Mouse (Mus musculus) frontal cortex, postnatal 36 days (tissue): ENCODE measurements around the gene Gimap9.
"Not testable (repeated sequence)": the region's sequence is repeated elsewhere in the genome, so short reads cannot be mapped to it uniquely, and the experiment has no call there.

Source experiments
- DNase-seq, 2 experiments: peaks; one replicate each; pipeline ENCODE4 v3.0.0; 2022; ENCODE audit warnings: low spot score in 2 of 2

Gimap9 gene

GRCm38 (mm10) chr6:48664750-48665149, 11.2 kb upstream of the Gimap9 start:
- DNase-seq = no peak

- DNase-seq = no peak
Measured at GRCm38 (mm10) chr6:48665471-48665870, 10.5 kb upstream of the Gimap9 start.

GRCm38 (mm10) chr6:48666159-48666586, 9.8 kb upstream of the Gimap9 start:
- no peak for DNase-seq

GRCm38 (mm10) chr6:48668022-48668421, 7.9 kb upstream of the Gimap9 start:
- no peak for DNase-seq

GRCm38 (mm10) chr6:48669446-48669969, 6.4 kb upstream of the Gimap9 start:
- no peak for DNase-seq

GRCm38 (mm10) chr6:48674291-48675058, 1.5 kb upstream of the Gimap9 start:
- no peak for DNase-seq

- no peak for DNase-seq
Measured at GRCm38 (mm10) chr6:48675400-48675930, 464 bp upstream of the Gimap9 start.

GRCm38 (mm10) chr6:48676860-48677415, 1.0 kb downstream of the Gimap9 start:
- DNase-seq = no peak

GRCm38 (mm10) chr6:48677492-48678345, 1.8 kb downstream of the Gimap9 start:
- DNase-seq = no peak

GRCm38 (mm10) chr6:48678391-48678790, 2.5 kb downstream of the Gimap9 start:
- no peak for DNase-seq

GRCm38 (mm10) chr6:48679701-48680100, 3.8 kb downstream of the Gimap9 start:
- no peak for DNase-seq

GRCm38 (mm10) chr6:48680421-48680820, 4.5 kb downstream of the Gimap9 start:
- no peak for DNase-seq

GRCm38 (mm10) chr6:48681472-48682090, 5.7 kb downstream of the Gimap9 start:
- DNase-seq = no peak

- peak in 1 of 2 experiments; percentile 31 for DNase-seq
Measured at GRCm38 (mm10) chr6:48682271-48682670, 6.3 kb downstream of the Gimap9 start.

- DNase-seq = not testable (repeated sequence)
Measured at GRCm38 (mm10) chr6:48683263-48683821, 7.4 kb downstream of the Gimap9 start.

GRCm38 (mm10) chr6:48684319-48684718, 8.4 kb downstream of the Gimap9 start, which contains the start of gene Gimap4:
Gimap4 (plus strand) TSS chr6:48684549.
- DNase-seq = no peak

GRCm38 (mm10) chr6:48684806-48685205, 8.9 kb downstream of the Gimap9 start:
- DNase-seq = no peak

- no peak for DNase-seq
Measured at GRCm38 (mm10) chr6:48685251-48685650, 9.3 kb downstream of the Gimap9 start.

- no peak for DNase-seq
Measured at GRCm38 (mm10) chr6:48685694-48686665, 10.1 kb downstream of the Gimap9 start.

- DNase-seq = no peak
Measured at GRCm38 (mm10) chr6:48687077-48687476, 11.1 kb downstream of the Gimap9 start.
